Mouse (Mus musculus): ENCODE measurements around the gene Misp. TPM values are rescaled to one million over a fixed set of nuclear protein-coding genes. Genes with fewer than 3 reads are reported as not detected.

Gene Misp
- polyA plus RNA-seq, 1 experiment = not detected

DNA sequence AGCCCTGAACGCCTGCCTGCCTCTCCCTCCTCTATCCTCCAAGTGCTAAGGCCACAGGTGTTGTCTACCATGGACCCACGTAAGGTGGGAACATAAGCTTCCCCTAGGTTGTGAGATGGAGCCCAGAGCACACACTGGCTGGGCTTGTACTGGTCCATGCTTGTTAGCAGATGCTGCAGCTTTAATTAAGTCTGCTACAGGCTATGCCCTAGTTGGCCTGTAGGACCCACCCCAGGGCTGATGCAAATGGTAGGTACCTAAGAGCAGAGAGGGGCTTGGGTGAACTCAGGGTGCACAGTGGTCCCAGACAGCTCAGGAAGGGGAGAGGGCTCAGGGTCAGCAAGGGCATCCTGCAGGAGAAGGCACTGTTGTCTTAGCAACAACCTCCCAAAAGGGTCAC is 31.2 kb upstream of the Misp start:
- peaks cover 14% of the 10 kb centered on the region for H3K4me1 ChIP-seq (ENCODE audit: control insufficient read depth, insufficient read depth, low read length)
- TF ChIP-seq CTCF (IDR thresholded peaks at IDR 0.05; ENCODE audit: control insufficient read depth, insufficient read depth, low read length) (no peak), POLR2A (IDR thresholded peaks at IDR 0.05; ENCODE audit: borderline replicate concordance, control insufficient read depth, low read depth, low read length) (no peak)
- peak overlapping the region; percentile 59; the same call in 1 of the 2 replicates for H3K27ac ChIP-seq (ENCODE audit: control insufficient read depth, insufficient read depth, low read depth, low read length, poor library complexity)
- WGBS = 54% methylated on average over 2 of the region's 2 CpGs
- no peak overlapping the region for H3K4me3 ChIP-seq (replicated peaks; ENCODE audit: control insufficient read depth, low read depth, low read length)

DNA sequence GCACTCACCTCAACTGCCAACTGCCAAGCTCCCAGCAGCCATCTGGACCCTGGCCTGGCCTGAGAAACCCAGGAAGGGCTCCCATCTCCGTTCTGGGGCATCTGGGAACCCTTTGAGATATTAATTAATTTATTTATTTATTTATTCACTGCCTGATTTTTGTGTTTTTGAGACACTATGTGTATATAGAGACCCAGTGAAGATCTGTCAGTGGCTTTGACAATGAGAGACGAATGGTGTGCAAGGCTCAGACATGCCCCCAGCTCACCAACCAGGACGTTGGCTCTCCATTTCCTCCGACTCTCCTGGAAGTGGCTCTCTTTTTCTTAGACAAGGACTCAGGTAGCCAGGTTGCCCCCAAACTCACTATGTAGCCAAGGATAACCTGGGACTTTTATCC is 29.9 kb upstream of the Misp start, which contains the start of gene Prss57:
Gene Prss57 (minus strand): TSS at position 101 of the 400 bp plus-strand sequence.
- no peak within 1 kb of the TSS for H3K4me3 ChIP-seq (replicated peaks; ENCODE audit: control insufficient read depth, low read depth, low read length)
- peak within 1 kb of the TSS; percentile 59 for H3K27ac ChIP-seq (ENCODE audit: control insufficient read depth, insufficient read depth, low read depth, low read length, poor library complexity)
- peaks cover 16% of the 10 kb centered on the region for H3K4me1 ChIP-seq (ENCODE audit: control insufficient read depth, insufficient read depth, low read length)
- WGBS = 32% methylated on average over 4 of the region's 4 CpGs
- no peak for TF ChIP-seq CTCF (IDR thresholded peaks at IDR 0.05; ENCODE audit: control insufficient read depth, insufficient read depth, low read length)
- TF ChIP-seq POLR2A (IDR thresholded peaks at IDR 0.05; ENCODE audit: borderline replicate concordance, control insufficient read depth, low read depth, low read length) = no peak

DNA sequence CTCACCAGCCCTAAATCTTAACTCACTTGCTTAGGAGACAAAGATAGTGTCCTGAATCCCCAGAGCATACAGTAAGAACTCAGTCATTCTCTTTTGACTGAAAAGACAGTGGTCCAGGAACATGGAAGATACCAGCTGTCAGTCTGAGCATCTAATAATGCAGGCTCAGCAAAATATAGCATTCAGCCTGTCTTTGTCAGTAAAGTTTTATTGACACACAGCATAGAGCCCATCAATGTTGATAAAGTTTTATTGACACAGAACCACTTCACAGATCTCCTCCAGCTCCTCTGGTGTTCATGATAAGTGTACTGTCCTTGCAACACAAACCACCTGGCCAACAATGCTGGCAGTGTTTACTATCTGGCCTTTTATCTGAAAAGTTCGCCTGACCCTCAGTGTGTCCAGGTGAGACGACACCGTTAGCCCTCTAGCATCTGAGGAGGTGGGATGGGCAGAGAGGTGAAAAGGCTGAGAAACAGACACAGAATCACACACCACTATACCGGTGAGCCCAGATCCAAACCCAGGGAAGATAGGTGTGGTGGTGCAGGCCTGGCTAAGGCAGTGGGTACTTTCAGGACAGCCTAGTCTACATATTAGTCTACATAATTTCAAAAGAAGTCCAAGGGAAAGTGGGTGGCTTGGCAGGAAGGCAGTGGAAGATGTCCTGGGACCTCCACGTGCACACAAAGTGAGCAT is 28.3 kb upstream of the Misp start:
- Histone ChIP-seq H3K27ac (ENCODE audit: control insufficient read depth, insufficient read depth, low read depth, low read length, poor library complexity) (no peak overlapping the region), H3K4me1 (ENCODE audit: control insufficient read depth, insufficient read depth, low read length) (peaks cover 14% of the 10 kb centered on the region), H3K4me3 (replicated peaks; ENCODE audit: control insufficient read depth, low read depth, low read length) (no peak overlapping the region)
- 80% methylated on average over 5 of the region's 5 CpGs for WGBS
- TF ChIP-seq CTCF (IDR thresholded peaks at IDR 0.05; ENCODE audit: control insufficient read depth, insufficient read depth, low read length) = no peak
- no peak for TF ChIP-seq POLR2A (IDR thresholded peaks at IDR 0.05; ENCODE audit: borderline replicate concordance, control insufficient read depth, low read depth, low read length)

DNA sequence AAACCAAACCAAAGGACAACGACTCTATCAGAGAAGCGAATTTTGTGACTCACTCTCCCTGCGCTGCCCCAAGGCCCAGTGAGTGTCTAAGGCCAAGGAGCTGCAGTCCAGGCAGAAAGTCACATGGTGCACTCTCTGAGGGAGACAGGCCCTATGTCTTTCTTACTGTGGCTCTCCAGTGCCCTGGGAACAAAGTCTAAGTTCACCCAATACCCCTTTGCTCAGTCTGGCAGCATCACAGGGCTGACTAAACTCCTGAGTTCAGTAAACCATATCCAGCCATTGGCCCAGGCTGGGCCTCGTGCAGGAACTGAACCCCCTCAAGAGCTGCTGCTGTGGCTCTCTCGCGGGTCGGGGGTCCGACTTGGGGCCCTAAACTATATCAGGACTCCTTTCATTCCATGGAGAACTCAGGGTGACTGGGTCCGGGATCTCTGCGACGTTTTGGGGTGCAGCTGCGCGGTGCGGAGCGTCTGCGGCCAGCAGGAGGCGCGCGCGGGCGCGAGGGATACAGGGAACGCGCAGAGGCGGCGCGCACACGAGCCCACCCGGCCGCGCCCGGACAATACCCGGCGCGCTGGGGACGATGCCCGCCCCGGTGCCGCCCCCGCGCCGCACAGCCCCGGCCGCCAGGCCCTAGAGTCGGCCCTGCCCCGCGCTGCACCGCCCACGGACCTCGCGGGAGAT is 27.6 kb upstream of the Misp start, which contains the start of gene Palm:
Gene Palm (plus strand): TSS at position 522 of the 687 bp plus-strand sequence.
- H3K4me3 ChIP-seq (replicated peaks; ENCODE audit: control insufficient read depth, low read depth, low read length) = peak within 1 kb of the TSS; percentile 75
- peak within 1 kb of the TSS; percentile 78 for H3K27ac ChIP-seq (ENCODE audit: control insufficient read depth, insufficient read depth, low read depth, low read length, poor library complexity)
- H3K4me1 ChIP-seq (ENCODE audit: control insufficient read depth, insufficient read depth, low read length) = peaks cover 14% of the 10 kb centered on the region
- TF ChIP-seq POLR2A (IDR thresholded peaks at IDR 0.05; ENCODE audit: borderline replicate concordance, control insufficient read depth, low read depth, low read length) (no peak), CTCF (IDR thresholded peaks at IDR 0.05; ENCODE audit: control insufficient read depth, insufficient read depth, low read length) (peak; percentile 86)
- WGBS = 5% methylated on average over 51 of the region's 51 CpGs

DNA sequence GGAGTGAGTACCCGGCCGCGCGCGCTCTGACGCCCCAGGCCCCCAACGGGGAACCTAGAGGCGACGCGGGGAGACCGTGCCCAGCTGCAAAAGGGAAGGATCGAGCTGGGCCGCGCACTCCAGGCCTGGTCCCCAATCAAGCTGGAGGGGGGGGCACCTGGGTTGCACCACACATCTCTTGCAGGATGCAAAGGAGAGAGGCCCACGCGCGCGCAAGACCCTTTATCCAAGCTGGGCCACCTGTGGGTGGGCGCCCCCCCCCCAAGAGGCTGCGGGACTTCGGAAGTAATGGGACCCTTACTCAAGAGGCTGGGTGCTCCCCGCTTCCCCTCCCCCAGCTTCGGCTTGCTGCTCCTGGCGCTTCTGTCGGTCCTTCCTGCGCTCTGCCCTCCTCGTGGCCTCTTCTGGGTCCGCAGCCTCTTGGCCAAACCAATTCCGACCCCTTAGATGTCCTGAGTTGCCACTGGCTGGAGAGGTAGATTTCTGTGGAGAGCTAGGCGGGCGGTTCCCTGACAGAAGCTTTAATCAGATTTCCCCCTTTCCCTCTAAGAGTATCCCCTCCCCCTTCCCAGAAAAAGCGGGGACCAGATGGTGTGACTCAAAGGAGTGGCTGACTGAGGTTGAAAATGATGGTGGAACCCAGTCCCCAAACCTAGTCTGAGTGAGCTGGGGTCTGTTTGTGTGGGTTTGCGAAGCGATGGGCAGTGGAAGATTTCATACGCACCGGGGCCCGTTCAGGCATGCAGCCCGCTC is 26.9 kb upstream of the Misp start:
- Histone ChIP-seq H3K4me1 (ENCODE audit: control insufficient read depth, insufficient read depth, low read length) (peaks cover 12% of the 10 kb centered on the region), H3K4me3 (replicated peaks; ENCODE audit: control insufficient read depth, low read depth, low read length) (peak overlapping the region; percentile 75), H3K27ac (ENCODE audit: control insufficient read depth, insufficient read depth, low read depth, low read length, poor library complexity) (peak overlapping the region; percentile 78)
- TF ChIP-seq CTCF (IDR thresholded peaks at IDR 0.05; ENCODE audit: control insufficient read depth, insufficient read depth, low read length) (no peak), POLR2A (IDR thresholded peaks at IDR 0.05; ENCODE audit: borderline replicate concordance, control insufficient read depth, low read depth, low read length) (no peak)
- 13% methylated on average over 38 of the region's 38 CpGs for WGBS

DNA sequence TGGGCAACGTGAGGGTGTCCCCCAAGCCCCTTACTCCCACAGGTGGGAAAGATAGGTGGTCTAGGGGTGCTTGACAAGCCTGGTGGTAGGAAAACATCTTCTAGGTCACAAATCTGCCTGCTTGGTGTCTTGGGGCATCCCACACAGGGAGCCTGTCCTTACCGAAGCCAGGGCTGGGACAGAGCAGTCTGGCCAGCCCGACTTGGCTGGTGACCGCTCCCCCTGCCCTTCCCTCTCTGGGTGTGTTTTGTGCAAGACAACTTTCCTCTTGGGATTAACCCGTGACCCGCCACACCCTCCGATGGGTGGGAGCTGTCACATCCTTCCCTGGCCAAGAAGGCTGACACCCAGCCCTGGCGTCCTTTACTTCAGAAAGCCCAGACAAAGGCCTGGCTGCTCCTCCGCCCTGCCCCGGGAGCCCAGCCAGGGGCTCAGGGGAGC is 26.3 kb upstream of the Misp start:
- peak overlapping the region; percentile 78 for H3K27ac ChIP-seq (ENCODE audit: control insufficient read depth, insufficient read depth, low read depth, low read length, poor library complexity)
- peaks cover 11% of the 10 kb centered on the region for H3K4me1 ChIP-seq (ENCODE audit: control insufficient read depth, insufficient read depth, low read length)
- TF ChIP-seq POLR2A (IDR thresholded peaks at IDR 0.05; ENCODE audit: borderline replicate concordance, control insufficient read depth, low read depth, low read length) (peak; percentile 47; the same call in 1 of the 2 replicates), CTCF (IDR thresholded peaks at IDR 0.05; ENCODE audit: control insufficient read depth, insufficient read depth, low read length) (no peak)
- WGBS = 25% methylated on average over 10 of the region's 10 CpGs
- H3K4me3 ChIP-seq (replicated peaks; ENCODE audit: control insufficient read depth, low read depth, low read length) = peak overlapping the region; percentile 75

DNA sequence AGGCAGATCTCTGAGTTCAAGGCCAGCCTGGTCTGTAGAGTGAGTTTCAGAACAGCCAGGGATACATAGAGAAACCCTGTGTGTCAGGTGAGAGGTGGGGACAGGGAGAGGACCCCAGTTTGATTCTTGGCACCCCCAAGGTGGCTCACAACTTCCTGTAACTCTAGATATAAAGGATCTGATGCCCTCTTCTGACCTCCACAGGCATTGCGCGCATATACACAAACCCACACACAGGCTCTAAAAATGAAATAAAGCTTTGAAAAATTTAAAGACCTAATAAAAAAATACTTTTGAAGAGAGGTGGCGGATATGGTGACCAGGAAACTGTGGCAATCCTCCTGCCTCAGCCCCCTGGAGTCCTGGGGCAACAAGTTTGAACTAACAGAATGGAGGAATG is 24.9 kb upstream of the Misp start:
- H3K27ac ChIP-seq (ENCODE audit: control insufficient read depth, insufficient read depth, low read depth, low read length, poor library complexity) = no peak overlapping the region
- TF ChIP-seq POLR2A (IDR thresholded peaks at IDR 0.05; ENCODE audit: borderline replicate concordance, control insufficient read depth, low read depth, low read length) (no peak), CTCF (IDR thresholded peaks at IDR 0.05; ENCODE audit: control insufficient read depth, insufficient read depth, low read length) (no peak)
- H3K4me3 ChIP-seq (replicated peaks; ENCODE audit: control insufficient read depth, low read depth, low read length) = no peak overlapping the region
- WGBS = 91% methylated on average over 3 of the region's 3 CpGs
- H3K4me1 ChIP-seq (ENCODE audit: control insufficient read depth, insufficient read depth, low read length) = peaks cover 7% of the 10 kb centered on the region; the same call in 1 of the 2 replicates
